Mouse (Mus musculus): ENCODE measurements at regions not wholly inside any gene's neighbourhood (a gene's known extent, or its start where the extent isn't known, plus 50 kb on each side); places are given as distances from the start of the nearest gene placed in this dataset.

DNA sequence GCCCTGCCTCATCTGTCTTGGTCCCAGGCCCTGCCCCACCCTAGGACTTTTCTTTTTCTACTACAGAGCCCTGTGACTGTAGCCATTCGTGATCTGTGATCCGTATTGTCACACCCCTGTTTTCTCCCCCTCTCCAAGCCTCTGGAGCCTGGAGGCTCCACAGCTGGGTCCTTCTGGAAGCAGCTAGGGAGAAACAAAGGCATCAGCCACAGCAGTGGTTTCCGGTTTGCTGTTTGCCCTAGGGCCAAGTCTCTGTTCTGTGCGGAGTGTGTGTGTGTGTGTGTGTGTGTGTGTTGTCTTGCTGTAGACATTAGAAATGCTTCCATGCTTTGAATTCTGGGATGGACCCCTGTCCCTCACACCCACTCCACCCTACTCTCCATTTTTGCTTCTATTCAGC lies 76.9 kb downstream of the Tpra1 start:
- Histone ChIP-seq H3K9ac (ENCODE audit: low read depth, low read length) (no peak overlapping the region), H3K27me3 (ENCODE audit: control insufficient read depth, insufficient read depth, low read depth, low read length) (no peaks in the 10 kb centered on the region), H3K36me3 (ENCODE audit: control insufficient read depth, insufficient read depth, low read length) (no peaks in the 10 kb centered on the region), H3K4me2 (ENCODE audit: low read length) (no peak overlapping the region), H3K4me1 (ENCODE audit: control insufficient read depth, insufficient read depth, low read length) (peaks cover 90% of the 10 kb centered on the region), H3K9me3 (replicated peaks; ENCODE audit: control insufficient read depth, low read length, poor library complexity, severe bottlenecking) (no peaks in the 10 kb centered on the region), H3K4me3 (ENCODE audit: low read depth, low read length) (no peak overlapping the region), H3K27ac (ENCODE audit: low read length) (peak overlapping the region; percentile 78)
- no peak for ATAC-seq
- WGBS = 29% methylated on average over 4 of the region's 4 CpGs

DNA sequence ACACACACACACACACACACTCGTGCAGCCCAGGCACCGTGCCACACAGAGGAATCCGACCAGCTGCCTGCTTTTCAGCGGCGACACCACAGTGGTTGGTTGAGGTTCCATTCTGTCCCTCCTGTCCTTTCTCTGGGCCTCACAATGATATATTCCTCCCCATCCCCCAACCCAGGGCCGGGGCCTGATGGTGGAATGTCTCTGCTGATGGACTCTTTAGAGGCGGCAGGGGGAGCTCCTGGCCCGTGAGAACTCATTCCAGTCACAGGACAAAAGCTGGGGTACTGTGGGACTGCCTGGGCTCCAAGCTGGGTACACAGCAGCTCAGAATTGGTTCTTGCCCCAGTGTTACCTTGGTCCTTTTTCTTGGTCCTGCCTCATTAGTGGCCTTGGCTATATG lies 78.1 kb downstream of the Tpra1 start:
- ATAC-seq = peak; percentile 86
- 3% methylated on average over 8 of the region's 8 CpGs for WGBS
- no peak overlapping the region for H3K4me3 ChIP-seq (ENCODE audit: low read depth, low read length)
- H3K36me3 ChIP-seq (ENCODE audit: control insufficient read depth, insufficient read depth, low read length) = no peaks in the 10 kb centered on the region
- H3K9me3 ChIP-seq (replicated peaks; ENCODE audit: control insufficient read depth, low read length, poor library complexity, severe bottlenecking) = no peaks in the 10 kb centered on the region
- peaks cover 87% of the 10 kb centered on the region for H3K4me1 ChIP-seq (ENCODE audit: control insufficient read depth, insufficient read depth, low read length)
- H3K9ac ChIP-seq (ENCODE audit: low read depth, low read length) = peak overlapping the region; percentile 34
- H3K27me3 ChIP-seq (ENCODE audit: control insufficient read depth, insufficient read depth, low read depth, low read length) = no peaks in the 10 kb centered on the region
- peak overlapping the region; percentile 78 for H3K27ac ChIP-seq (ENCODE audit: low read length)
- H3K4me2 ChIP-seq (ENCODE audit: low read length) = no peak overlapping the region

GRCm38 (mm10) chr6:88981544-88981943 lies 79.5 kb downstream of the Tpra1 start:
- Histone ChIP-seq H3K4me1 (ENCODE audit: control insufficient read depth, insufficient read depth, low read length) (peaks cover 77% of the 10 kb centered on the region), H3K27me3 (ENCODE audit: control insufficient read depth, insufficient read depth, low read depth, low read length) (no peaks in the 10 kb centered on the region), H3K27ac (ENCODE audit: low read length) (peak overlapping the region; percentile 71), H3K9ac (ENCODE audit: low read depth, low read length) (peak overlapping the region; percentile 43), H3K4me3 (ENCODE audit: low read depth, low read length) (no peak overlapping the region), H3K9me3 (replicated peaks; ENCODE audit: control insufficient read depth, low read length, poor library complexity, severe bottlenecking) (no peaks in the 10 kb centered on the region), H3K4me2 (ENCODE audit: low read length) (peak overlapping the region; percentile 30; the same call in 1 of the 2 replicates), H3K36me3 (ENCODE audit: control insufficient read depth, insufficient read depth, low read length) (no peaks in the 10 kb centered on the region)
- 9% methylated on average over 7 of the region's 7 CpGs for WGBS
- ATAC-seq = no peak

DNA sequence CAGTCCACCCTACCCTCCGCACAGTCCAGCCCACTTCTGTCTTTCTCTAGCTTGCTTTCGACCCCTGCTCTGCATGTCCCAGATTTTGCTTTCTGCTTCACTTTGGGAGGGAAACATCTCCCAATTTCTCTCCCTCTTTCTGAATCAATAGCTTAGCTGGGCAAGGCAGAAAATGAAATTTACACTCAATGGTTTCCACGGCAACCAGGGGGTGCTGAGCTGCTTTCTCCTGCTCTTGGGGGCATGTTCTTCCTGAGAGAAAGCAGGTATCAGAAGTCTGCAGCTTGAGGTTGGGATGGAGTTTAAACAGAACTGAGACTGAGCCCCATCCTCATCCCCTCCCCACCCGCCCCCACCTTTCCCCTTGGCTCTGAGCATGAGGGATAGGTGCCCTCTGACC lies 82.1 kb downstream of the Tpra1 start:
- no peaks in the 10 kb centered on the region for H3K36me3 ChIP-seq (ENCODE audit: control insufficient read depth, insufficient read depth, low read length)
- H3K9me3 ChIP-seq (replicated peaks; ENCODE audit: control insufficient read depth, low read length, poor library complexity, severe bottlenecking) = no peaks in the 10 kb centered on the region
- 62% methylated on average over 4 of the region's 4 CpGs for WGBS
- no peak overlapping the region for H3K4me3 ChIP-seq (ENCODE audit: low read depth, low read length)
- no peaks in the 10 kb centered on the region for H3K27me3 ChIP-seq (ENCODE audit: control insufficient read depth, insufficient read depth, low read depth, low read length)
- H3K4me1 ChIP-seq (ENCODE audit: control insufficient read depth, insufficient read depth, low read length) = peaks cover 51% of the 10 kb centered on the region
- H3K4me2 ChIP-seq (ENCODE audit: low read length) = peak overlapping the region; percentile 29
- H3K9ac ChIP-seq (ENCODE audit: low read depth, low read length) = no peak overlapping the region
- H3K27ac ChIP-seq (ENCODE audit: low read length) = peak overlapping the region; percentile 76
- ATAC-seq = no peak

GRCm38 (mm10) chr6:88984863-88985262 lies 82.8 kb downstream of the Tpra1 start:
- H3K27ac ChIP-seq (ENCODE audit: low read length) = peak overlapping the region; percentile 39; the same call in 1 of the 2 replicates
- peaks cover 44% of the 10 kb centered on the region for H3K4me1 ChIP-seq (ENCODE audit: control insufficient read depth, insufficient read depth, low read length)
- no peaks in the 10 kb centered on the region for H3K27me3 ChIP-seq (ENCODE audit: control insufficient read depth, insufficient read depth, low read depth, low read length)
- H3K9ac ChIP-seq (ENCODE audit: low read depth, low read length) = no peak overlapping the region
- ATAC-seq = no peak
- no peaks in the 10 kb centered on the region for H3K36me3 ChIP-seq (ENCODE audit: control insufficient read depth, insufficient read depth, low read length)
- H3K4me2 ChIP-seq (ENCODE audit: low read length) = no peak overlapping the region
- H3K4me3 ChIP-seq (ENCODE audit: low read depth, low read length) = no peak overlapping the region
- no peaks in the 10 kb centered on the region for H3K9me3 ChIP-seq (replicated peaks; ENCODE audit: control insufficient read depth, low read length, poor library complexity, severe bottlenecking)
- WGBS = 46% methylated on average over 4 of the region's 4 CpGs

GRCm38 (mm10) chr6:88988551-88988950 lies 86.5 kb downstream of the Tpra1 start:
- Histone ChIP-seq H3K27ac (ENCODE audit: low read length) (no peak overlapping the region), H3K4me3 (ENCODE audit: low read depth, low read length) (no peak overlapping the region), H3K9ac (ENCODE audit: low read depth, low read length) (no peak overlapping the region), H3K36me3 (ENCODE audit: control insufficient read depth, insufficient read depth, low read length) (no peaks in the 10 kb centered on the region), H3K4me2 (ENCODE audit: low read length) (no peak overlapping the region), H3K9me3 (replicated peaks; ENCODE audit: control insufficient read depth, low read length, poor library complexity, severe bottlenecking) (no peaks in the 10 kb centered on the region), H3K27me3 (ENCODE audit: control insufficient read depth, insufficient read depth, low read depth, low read length) (no peaks in the 10 kb centered on the region), H3K4me1 (ENCODE audit: control insufficient read depth, insufficient read depth, low read length) (peaks cover 13% of the 10 kb centered on the region)
- no peak for ATAC-seq
- 92% methylated on average over 10 of the region's 10 CpGs for WGBS

DNA sequence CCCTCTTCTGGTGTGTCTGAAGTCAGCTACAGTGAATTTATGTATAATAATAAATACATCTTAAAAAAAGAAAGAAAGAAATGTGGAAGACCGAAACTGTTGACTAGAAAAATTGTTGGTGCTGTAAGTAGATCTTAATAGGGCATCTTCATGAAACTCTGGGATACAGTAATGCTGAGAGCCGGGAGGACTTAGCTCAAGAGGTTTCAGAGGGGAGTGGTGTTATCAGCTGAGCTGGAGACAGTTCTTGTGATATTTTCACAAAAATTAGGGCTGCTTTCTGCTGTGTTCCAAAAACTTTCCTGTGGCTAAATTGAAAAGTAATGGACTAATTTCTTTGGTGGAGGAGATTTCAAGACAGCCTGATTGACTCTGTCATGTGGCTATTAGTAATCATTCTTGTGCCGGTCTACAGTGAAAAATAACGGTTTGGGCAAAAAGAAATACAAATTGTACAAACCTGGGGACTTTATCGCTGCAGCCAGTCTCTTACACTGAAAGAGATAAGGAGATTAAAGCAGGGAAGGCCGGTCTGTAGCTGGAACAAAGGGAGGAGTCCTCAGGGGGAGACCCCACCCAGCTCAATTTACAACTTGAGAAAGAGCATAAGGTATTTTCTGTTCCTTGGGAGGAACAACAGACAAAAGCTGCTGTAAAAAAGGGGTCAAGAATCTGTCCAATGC lies 87.7 kb downstream of the Tpra1 start:
- Histone ChIP-seq H3K27me3 (ENCODE audit: control insufficient read depth, insufficient read depth, low read depth, low read length) (no peaks in the 10 kb centered on the region; the same call in 1 of the 2 replicates), H3K4me2 (ENCODE audit: low read length) (no peak overlapping the region), H3K9me3 (replicated peaks; ENCODE audit: control insufficient read depth, low read length, poor library complexity, severe bottlenecking) (no peaks in the 10 kb centered on the region), H3K4me3 (ENCODE audit: low read depth, low read length) (no peak overlapping the region), H3K27ac (ENCODE audit: low read length) (no peak overlapping the region), H3K4me1 (ENCODE audit: control insufficient read depth, insufficient read depth, low read length) (peaks cover 2% of the 10 kb centered on the region), H3K36me3 (ENCODE audit: control insufficient read depth, insufficient read depth, low read length) (no peaks in the 10 kb centered on the region), H3K9ac (ENCODE audit: low read depth, low read length) (no peak overlapping the region)
- ATAC-seq = no peak
- 52% methylated on average over 6 of the region's 6 CpGs for WGBS

DNA sequence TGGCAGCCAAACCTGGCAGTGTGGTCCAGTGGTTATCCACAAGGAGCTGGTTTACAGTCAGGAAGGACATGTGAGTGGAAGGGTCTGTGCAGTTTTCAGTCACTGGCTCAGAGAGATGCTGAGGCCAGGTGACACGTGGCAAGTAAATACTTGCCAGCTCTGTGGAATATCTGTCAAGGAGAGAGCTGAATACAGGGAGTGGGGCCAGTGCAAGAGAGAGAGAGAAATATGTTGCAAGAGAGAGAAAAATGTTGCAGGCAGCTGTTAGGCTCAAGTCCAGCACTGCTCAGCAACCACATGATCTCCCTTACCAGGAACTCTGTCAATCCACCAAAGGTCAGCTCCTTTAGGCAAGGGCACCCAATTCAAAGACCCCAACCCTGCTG lies 88.2 kb downstream of the Tpra1 start:
- ATAC-seq = no peak
- no peaks in the 10 kb centered on the region for H3K36me3 ChIP-seq (ENCODE audit: control insufficient read depth, insufficient read depth, low read length)
- H3K27ac ChIP-seq (ENCODE audit: low read length) = no peak overlapping the region
- no peaks in the 10 kb centered on the region; the same call in 1 of the 2 replicates for H3K27me3 ChIP-seq (ENCODE audit: control insufficient read depth, insufficient read depth, low read depth, low read length)
- no peaks in the 10 kb centered on the region for H3K9me3 ChIP-seq (replicated peaks; ENCODE audit: control insufficient read depth, low read length, poor library complexity, severe bottlenecking)
- H3K4me3 ChIP-seq (ENCODE audit: low read depth, low read length) = no peak overlapping the region
- no peak overlapping the region for H3K4me2 ChIP-seq (ENCODE audit: low read length)
- WGBS = 29% methylated on average over 1 of the region's 1 CpGs
- H3K9ac ChIP-seq (ENCODE audit: low read depth, low read length) = no peak overlapping the region
- no peaks in the 10 kb centered on the region for H3K4me1 ChIP-seq (ENCODE audit: control insufficient read depth, insufficient read depth, low read length)

GRCm38 (mm10) chr6:88995077-88995476 lies 93.0 kb downstream of the Tpra1 start:
- WGBS = 86% methylated on average over 3 of the region's 3 CpGs
- Histone ChIP-seq H3K36me3 (ENCODE audit: control insufficient read depth, insufficient read depth, low read length) (no peaks in the 10 kb centered on the region), H3K27ac (ENCODE audit: low read length) (no peak overlapping the region)

More at GRCm38 (mm10) chr6:88995077-88995476, 93.0 kb downstream of the Tpra1 start:
- Histone ChIP-seq H3K4me1 (ENCODE audit: control insufficient read depth, insufficient read depth, low read length) (no peaks in the 10 kb centered on the region), H3K9me3 (replicated peaks; ENCODE audit: control insufficient read depth, low read length, poor library complexity, severe bottlenecking) (no peaks in the 10 kb centered on the region), H3K27me3 (ENCODE audit: control insufficient read depth, insufficient read depth, low read depth, low read length) (no peaks in the 10 kb centered on the region; the same call in 1 of the 2 replicates), H3K9ac (ENCODE audit: low read depth, low read length) (no peak overlapping the region), H3K4me3 (ENCODE audit: low read depth, low read length) (no peak overlapping the region), H3K4me2 (ENCODE audit: low read length) (no peak overlapping the region)
- no peak for ATAC-seq

All from midbrain, embryonic 16.5 days (tissue).